Mouse (Mus musculus) ES-E14 (cell line): ENCODE data around the gene Odf3l1.

ENCODE experiments used
- HCFC1 ChIP-seq: IDR thresholded peaks from 2 replicates; pipeline ENCODE4 v1.6.1; 2012; ENCODE audit warnings: low read length, inconsistent platforms, borderline replicate concordance; ENCODE audit not compliant: insufficient read depth
- MAFK ChIP-seq: IDR thresholded peaks from 2 replicates; pipeline ENCODE4 v1.6.1; 2014; ENCODE audit warnings: mild to moderate bottlenecking, low read depth, low read length, inconsistent platforms; ENCODE audit not compliant: insufficient read depth

DNA sequence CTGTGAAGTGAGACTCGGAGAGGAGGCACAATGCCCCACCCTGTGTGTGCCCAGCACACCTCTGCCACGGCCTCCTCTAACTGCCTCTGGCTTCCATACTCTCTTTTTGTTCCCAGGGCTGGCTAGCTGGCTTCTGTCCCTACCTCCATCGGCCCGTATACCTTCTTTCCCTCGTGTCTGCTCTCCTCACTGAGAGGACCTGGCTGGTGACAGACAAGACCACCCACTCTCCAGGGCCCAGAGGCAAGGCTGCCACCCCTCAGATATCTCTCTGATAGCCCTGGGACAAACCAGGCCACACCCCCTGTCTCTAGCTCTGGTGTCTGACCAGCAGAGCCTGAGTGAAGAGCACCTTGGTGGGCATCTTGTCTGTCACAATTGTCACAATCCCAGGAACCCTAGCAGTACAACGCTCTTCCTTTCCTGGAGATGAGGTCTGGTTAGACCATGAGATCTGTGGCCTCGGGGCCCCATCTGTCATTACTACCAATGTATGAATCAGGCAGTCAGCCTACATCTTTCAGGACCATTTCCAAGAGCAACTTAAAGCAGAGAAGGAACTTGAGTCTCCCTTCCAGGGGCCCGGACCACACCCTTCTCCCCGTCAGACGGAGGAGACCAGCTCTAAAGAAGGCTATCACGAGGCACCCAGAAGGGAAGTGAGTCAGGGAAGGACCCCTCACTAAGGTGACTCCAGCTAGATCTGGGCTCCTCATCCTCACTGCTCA is 1.4 kb upstream of the Odf3l1 start:
- TF ChIP-seq MAFK, result no peak
- no peak for TF ChIP-seq HCFC1
